Mouse (Mus musculus): ENCODE measurements around the gene 2210011C24Rik. TPM values are rescaled to one million over a fixed set of nuclear protein-coding genes. Genes with fewer than 3 reads are reported as not detected.
"Not testable (repeated sequence)": the region's sequence is repeated elsewhere in the genome, so short reads cannot be mapped to it uniquely, and the experiment has no call there.

2210011C24Rik gene
- total RNA-seq, 2 experiments from 2014 or later: not detected

DNA sequence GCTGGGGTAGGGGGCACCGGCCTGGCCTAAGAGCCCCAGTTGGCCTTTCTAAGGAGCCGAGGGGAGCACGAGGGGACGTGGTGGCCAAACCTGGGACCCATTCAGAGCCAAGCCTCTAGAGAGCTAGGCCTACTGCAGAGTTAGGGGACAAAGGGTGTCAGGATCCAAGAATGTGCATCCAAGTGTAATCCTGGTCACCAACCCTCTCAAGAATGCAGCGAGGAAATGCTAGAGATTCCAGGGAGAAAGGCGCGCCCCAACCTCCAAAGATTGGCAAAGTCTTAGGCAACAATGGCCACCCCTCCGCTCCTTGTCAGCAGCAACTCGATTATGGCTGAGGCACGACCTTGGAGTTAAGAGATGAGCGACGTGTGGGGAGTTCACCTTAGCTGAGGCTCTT is 9.6 kb upstream of the 2210011C24Rik start:
- ATAC-seq (ENCODE audit: poor library complexity, severe bottlenecking): no peak

DNA sequence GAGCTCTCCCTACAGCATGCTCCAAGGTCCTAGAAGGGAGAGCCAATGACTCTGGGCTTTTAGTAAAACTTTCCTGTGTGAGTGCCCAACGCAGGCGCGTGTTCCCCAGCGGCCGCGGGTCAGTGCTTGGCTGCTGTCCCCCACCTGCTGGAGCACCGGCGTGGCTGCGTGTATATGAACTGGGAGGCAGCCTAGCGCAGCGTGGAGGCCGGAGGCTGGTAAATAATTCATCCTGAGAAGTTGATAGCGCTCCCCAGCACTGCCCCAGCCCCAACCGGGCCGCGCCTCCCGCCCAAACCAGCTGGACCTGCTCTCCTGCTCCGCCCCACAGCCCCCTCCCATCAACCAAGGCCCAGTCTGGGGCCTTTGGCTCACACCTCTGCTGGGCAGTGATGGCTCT is 9.1 kb upstream of the 2210011C24Rik start, which contains the start of gene Palm3:
Palm3 (plus strand) TSS at position 376 of the 400 bp plus-strand sequence.
- ATAC-seq (ENCODE audit: poor library complexity, severe bottlenecking): no peak

DNA sequence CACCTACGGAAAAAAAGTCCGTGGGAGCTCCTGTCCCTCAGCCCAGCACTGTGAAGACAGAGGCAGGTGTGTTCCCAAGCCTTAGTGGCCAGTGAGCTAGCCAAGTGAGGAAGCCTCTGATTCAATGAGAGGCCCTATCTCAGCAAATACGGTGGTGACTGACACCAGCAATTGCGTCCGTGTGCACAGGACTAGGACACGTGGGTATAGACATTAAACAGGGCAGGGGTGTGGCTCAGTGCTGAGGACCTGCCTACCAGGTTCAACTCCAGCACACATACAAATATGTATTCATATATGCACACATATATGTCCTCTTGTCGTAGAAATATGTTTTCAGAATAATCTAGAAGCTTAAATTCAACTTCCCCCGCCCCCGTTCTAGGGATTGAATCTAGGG is 7.8 kb upstream of the 2210011C24Rik start:
- ATAC-seq (ENCODE audit: poor library complexity, severe bottlenecking): no peak

DNA sequence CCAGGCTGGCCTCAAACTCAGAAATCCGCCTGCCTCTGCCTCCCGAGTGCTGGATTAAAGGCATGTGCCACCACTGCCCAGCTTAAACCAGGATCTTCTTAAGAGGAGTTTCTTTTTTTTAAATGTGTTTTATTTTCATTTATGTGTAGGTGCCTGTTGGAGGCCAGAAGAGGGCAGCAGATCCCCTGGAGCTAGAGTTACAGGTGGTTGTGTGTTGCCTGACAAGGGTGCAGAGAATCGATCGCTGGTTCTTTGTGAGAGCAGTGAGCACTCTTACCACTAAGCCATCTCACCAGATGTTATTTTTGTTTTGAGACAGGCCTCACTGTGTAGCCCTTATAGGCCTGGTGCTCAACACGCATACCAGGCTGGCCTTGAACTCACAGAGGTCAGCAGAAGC is 3.9 kb upstream of the 2210011C24Rik start:
- no peak for ATAC-seq (ENCODE audit: poor library complexity, severe bottlenecking)

DNA sequence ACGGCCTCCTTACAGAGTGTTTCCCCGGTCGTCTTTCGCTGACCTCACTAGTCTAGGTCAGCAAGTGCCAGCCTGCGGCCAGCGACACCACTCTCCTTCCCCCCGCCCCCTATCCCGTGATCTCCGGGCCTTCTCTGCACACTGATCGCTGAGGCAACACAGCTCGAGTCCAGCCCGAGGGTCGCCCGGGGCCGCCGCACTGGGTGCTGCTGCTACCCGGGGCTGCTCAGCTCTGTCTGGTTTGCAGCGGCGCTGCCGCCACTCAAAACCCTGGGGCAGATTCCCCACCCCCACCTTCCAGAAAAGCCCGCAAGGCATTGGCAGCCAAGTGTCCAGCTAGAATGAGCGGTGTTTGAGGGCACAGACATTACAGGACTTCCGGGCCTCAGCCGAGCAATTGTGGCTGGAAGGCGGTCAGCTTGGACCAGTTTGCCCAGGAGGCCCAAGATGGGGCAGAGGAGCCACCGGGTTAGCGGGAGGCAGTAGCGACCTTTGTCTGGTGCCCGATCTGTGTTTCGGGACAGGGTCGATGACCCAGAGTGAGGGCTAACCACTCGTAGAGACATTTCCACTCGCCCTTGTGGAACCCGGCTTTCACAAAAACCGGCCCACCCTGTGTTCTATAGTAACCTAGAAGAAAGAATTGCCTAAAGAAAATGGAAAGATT is 661 bp upstream of the 2210011C24Rik start:
- ATAC-seq (ENCODE audit: poor library complexity, severe bottlenecking): no peak

DNA sequence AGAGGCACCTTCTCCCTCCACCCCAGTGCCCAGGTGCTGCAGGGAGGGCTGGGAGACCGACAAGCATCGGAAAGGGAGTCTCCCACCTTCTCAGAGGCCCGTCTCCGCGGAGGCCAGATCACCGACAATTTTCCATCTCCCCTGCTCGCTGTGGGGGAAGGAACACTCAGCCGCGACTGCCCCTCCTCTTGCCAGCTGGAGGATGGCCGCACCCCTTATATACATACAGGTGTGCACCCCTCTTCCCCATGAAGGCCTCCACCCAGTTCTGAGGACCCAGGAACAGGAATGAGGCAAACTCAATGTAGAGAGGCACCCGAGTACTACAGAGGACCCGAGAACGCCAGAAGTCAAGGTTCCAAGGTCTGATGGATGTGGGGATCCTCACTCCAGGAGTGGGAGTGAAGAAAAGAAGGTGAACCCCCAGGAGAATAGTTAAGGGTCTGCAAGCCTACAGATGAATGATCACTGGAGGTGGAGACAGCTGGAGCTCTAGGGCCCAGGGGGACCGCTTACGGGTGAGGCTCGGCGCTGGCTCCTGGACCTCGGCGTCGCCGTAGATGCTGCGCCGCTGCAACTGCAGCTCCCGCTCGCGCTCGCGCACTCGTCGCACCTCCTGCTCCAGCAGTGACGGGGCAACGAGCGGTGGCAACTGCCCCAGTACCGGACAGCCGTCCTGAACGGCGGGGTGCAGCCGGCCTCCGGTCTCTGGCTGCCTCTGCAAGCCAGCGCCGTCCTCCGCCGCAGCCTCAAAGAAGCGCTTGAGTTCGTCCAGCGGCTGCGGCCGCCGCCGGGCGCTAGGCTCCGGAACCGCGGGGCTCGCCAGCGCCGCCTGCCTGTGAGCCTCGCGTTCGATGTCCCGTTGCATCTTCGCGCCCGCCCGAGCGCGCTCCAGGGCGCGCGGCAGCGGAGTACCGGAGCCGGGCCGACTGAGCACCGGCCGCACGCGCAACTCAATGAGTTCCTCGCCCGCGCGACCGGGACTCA is 1.1 kb downstream of the 2210011C24Rik start:
- peak; percentile 80 for ATAC-seq (ENCODE audit: poor library complexity, severe bottlenecking)

DNA sequence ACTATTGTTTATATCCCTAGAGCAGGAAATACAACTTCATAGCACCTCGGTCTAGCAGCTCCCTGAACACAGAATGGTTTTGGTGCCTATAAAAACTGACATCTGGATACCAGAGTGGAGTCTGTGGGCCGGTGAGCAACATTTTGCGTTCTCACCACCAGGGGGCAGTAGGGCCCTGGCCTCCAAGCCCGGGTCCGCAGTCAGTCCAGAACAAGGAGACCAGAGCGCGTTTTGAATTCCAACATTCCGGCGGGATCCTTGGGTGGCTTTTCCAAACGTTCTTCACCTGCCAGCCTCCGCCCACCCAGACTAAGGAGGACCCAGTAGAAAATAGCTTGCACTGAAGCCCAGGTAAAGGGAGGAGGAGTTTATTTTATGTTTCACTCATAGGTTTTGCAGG is 2.1 kb downstream of the 2210011C24Rik start:
- ATAC-seq (ENCODE audit: poor library complexity, severe bottlenecking): peak; percentile 77

DNA sequence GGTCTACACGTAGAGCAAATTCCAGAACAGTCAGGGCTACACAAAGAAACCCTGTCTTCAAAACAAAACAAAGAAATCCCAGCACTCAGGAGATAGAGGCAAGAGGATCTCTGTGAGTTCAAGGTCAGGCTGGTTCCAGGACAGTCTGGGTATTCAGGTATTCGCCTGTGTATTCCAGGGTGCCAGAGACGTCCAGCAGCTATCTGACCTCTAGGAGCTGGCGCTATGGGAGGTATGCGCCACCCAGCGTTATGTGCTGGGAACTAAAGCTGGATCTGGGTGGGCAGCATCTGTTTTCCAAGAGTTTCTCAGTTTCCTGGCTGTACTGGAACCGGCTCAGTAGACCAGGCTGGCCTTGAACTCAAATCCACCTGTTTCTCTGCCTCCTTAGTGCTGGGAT is 3.6 kb downstream of the 2210011C24Rik start:
- no peak for ATAC-seq (ENCODE audit: poor library complexity, severe bottlenecking)

DNA sequence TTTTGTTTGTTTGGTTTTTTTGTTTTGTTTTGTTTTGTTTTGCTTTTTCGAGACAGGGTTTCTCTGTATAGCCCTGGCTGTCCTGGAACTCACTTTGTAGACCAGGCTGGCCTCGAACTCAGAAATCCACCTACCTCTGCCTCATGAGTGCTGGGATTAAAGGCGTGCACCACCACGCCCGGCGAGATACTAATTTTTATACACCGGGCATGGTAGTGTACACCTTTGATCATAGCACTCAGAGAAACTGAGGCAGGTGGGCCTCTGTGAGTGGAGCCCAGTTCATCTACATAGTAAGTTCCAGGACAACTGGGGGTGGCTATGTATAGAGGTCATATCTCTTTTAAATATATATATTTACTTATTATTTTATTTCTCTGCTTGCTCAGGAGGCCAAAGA is 6.5 kb downstream of the 2210011C24Rik start:
- ATAC-seq (ENCODE audit: poor library complexity, severe bottlenecking): not testable (repeated sequence)

DNA sequence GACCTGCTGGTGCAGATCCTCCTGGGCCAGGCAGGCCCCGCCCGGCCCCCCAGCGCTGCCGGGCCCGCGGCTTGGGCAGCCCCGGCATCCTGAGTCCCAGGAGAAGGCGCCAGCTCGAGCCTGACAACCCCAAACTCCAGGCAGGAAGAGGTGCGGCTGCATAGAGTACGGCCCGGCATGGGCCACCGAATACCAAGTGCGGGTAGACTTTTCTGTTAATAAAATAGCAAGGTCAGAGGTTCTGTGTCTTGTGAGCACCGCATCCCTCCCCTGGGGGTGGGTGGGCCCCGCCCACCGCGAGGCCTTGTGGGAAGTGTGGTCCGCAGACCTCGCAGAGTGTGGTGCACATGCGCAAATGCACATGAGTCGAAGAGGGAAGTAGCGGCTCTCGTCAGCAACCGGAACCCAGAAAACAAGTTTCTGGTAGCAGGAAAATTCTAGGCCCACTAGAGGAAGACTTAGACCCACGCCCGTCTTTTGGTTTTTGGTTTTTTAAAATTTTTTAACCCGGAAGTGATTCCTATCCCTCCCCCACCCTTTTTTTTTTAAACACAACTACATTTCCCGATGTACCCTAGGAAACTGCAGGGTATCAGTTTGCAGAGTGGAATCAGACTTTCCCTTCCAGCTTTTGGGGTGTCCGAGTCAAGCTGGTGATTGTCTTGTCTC is 7.3 kb downstream of the 2210011C24Rik start:
- peak; percentile 100 for ATAC-seq (ENCODE audit: poor library complexity, severe bottlenecking)

DNA sequence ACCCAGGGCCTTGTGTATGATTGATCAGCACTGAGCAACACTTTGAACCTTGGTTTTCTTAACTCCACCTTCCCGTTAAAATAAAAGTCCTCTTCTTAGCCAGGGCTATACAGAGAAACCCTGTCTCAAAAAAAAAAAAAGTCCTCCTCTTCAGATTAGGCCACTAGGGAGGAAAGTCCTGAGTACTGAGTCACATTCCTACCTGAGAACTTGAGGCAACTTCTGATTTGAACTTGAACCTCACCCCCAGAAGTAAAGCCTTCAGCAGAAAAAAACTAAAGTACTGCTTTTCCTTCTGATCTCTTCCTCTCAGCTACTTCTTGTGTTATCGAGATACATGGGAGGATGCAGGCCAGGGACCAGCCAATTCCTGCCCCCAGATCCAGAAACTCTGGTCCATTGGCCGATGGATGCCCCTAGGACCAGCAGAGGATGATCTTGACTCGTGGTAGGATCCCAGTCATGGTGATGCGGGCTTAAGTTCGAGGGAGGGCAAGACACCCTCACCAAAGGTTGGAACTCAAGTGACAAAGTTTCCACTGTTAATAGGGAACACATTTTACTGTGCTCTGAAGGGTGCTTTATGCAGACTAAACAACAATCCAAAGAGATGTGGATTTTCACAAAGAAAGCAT is 8.2 kb downstream of the 2210011C24Rik start:
- ATAC-seq (ENCODE audit: poor library complexity, severe bottlenecking): no peak

DNA sequence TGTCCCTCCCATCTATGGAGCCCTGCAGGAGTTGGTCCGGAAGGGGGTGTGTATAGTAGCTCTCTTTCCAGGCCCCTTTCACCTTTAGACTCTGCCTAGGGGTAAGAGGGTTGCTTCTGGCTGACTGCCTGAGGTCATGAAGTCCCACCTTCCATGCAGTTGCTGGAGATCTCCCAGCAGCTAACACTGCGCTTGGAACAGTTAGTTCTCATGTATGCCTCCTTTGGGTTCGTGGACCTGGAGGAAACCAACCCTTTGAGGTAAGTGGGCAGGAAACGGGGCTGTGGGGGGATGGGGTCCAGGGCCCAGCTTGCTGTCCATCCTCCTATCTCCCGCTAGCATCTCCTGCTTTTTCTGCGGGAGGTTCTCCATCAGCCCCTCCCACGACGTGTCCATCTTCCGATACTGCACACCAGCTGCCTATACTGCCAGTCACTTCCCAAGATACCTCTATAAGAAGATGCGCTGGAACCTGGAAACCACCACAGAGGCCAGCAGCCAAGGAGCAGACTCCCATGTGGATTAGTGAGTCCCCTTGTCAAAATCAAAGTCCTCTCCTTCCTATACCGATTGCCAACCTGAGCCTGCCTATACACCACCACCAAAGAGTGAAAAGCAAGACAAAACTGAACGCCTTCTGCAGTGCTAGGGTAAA is 8.9 kb downstream of the 2210011C24Rik start:
- ATAC-seq (ENCODE audit: poor library complexity, severe bottlenecking): no peak

DNA sequence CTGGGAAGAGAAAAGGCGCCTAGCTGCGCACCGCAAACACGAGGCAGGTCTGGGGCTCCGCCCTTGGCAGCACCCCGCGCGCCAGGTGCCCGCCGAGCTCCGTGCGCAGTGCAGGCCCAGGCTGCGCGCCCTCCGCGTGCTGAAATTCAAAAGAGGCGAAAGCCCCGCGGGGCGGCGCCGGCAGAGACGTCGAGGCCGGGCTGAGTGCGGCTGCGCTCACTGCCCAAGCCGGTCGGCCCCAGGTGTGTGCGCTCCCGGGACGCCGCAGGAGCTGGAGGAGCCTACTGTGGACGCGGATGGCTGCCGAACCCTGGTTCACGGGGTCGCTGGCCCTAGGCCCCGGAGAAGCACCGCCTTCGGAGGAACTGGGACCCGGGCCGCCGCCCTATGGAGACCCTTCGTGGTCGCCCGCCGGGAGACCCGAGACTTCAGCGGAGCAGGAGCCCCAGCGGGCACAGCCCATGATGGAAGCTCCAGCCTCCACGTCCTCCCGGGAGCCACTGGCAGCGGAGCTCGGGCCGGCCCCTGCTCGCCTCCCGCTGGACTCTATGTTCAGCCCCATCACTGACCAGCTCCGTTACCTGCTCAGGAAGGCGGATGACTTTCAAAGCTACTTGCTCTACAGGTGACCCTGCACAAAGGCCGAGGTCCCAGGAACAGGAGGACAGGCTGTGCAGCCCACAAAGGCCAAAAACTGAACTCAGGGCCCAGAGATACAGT is 10.5 kb downstream of the 2210011C24Rik start, which contains the start of gene 1700067K01Rik:
1700067K01Rik (plus strand) TSS at position 222 of the 720 bp plus-strand sequence.
- ATAC-seq (ENCODE audit: poor library complexity, severe bottlenecking): no peak

DNA sequence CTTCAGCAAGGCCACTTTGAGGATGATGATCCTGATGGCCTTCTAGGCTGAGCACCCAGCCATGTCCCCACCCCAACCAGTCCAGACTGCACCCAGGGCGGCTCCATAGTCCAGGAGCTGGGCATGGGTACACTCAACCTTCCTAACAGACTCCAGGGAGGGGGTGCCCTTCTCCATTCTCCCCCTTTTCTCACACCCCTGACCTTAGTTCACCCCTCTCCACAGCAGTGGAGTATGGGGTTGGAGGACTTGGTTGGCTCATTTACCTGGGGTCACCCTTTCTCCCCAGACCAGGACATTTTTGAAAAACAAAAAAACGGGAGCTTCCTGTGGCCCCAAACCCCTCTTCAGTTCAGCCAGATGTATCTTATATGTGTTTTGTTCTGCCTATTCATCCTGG is 12.1 kb downstream of the 2210011C24Rik start:
- ATAC-seq (ENCODE audit: poor library complexity, severe bottlenecking): no peak

DNA sequence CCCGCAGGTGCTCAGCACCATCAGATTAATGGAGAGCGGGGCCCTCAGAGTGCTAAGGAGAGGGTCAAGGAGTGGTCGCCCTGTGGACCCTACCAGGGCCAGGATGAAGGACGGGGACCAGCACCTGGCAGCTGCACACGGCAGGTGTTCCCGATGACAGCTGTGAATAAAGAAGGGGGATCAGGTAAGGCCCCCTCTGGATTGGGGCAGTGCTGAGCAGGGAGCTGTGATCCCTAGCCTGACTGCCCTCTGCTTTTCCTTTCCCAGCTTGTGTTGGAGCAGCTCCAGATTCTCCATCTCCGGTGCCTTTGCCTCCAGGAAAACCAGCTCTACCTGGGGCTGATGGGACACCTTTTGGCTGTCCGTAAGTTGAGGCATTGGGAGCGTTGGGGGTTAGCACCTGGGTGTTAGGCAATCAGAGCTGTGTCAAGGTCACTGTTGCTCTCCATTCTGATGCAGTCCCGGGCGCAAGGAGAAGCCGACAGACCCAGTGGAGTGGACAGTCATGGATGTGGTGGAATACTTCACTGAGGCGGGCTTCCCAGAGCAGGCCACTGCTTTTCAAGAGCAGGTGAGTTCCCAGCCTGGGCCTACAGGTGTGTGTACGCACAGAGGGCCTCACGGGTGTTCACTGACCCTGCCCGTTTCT is 12.8 kb downstream of the 2210011C24Rik start:
- ATAC-seq (ENCODE audit: poor library complexity, severe bottlenecking): no peak

DNA sequence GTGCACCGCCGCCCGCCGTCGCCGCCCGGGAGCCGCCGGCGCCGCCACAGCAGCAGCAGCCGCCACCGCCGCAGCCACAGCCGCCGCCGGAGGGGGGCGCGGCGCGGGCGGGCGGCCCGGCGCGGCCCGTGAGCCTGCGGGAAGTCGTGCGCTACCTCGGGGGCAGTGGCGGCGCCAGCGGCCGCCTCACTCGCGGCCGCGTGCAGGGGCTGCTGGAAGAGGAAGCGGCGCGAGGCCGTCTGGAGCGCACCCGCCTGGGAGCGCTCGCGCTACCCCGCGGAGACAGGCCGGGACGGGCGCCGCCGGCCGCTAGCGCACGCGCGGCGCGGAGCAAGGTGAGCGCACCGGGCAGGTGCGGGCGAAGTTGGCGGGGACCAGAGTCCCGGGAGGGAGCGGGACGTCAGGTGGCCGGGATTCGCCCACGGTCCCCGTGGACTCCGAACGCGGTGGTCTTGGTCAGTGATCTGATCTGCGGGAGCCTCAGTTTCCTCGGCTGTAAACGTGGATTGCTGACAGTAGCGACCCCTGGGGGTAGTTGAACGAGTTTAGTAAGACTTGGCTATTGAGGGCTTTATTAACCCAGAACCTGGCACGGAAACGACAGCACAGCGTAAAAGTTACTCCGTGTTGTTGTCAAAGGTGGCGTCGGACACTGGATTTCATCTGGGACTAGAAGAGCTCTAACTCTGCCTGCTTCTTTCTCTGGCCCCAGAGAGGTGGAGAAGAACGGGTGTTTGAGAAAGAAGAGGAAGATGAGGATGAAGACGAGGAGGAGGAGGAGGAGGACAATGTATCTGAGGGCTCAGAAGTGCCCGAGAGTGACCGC is 13.5 kb downstream of the 2210011C24Rik start:
- ATAC-seq (ENCODE audit: poor library complexity, severe bottlenecking): peak; percentile 67

DNA sequence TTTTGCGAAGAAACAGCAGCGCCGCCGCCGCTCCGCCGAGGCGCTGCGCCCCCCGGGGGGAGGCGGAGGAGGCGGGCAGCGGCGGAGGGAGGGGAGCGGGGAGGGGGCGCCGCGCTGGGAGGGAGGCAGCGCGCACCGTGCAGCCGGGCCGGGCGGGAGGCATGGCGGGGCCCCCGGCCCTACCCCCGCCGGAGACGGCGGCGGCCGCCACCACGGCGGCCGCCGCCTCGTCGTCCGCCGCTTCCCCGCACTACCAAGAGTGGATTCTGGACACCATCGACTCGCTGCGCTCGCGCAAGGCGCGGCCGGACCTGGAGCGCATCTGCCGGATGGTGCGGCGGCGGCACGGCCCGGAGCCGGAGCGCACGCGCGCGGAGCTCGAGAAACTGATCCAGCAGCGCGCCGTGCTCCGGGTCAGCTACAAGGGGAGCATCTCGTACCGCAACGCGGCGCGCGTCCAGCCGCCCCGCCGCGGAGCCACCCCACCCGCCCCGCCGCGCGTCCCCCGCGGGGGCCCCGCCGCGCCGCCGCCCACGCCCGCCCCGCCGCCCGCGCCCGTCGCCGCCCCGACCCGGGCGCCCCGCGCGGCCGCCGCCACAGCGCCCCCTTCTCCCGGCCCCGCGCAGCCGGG is 14.3 kb downstream of the 2210011C24Rik start, which contains the start of gene Samd1:
Samd1 (plus strand) TSS at position 162 of the 631 bp plus-strand sequence.
- ATAC-seq (ENCODE audit: poor library complexity, severe bottlenecking): no peak

Data from megakaryocyte, adult 5-6 weeks (primary cell).